Mouse (Mus musculus) midbrain, embryonic 11.5 days (tissue): ENCODE measurements at regions not wholly inside any gene's neighbourhood (a gene's known extent, or its start where the extent isn't known, plus 50 kb on each side); places are given as distances from the start of the nearest gene placed in this dataset.

Experiments used
- ATAC-seq: fragments of 200-750 bp; cut with Nextera tagmentation; 2 replicates; pipeline ENCODE4 v1.8.0; 2017; ENCODE audit warnings: moderate TSS enrichment, moderate library complexity; ENCODE audit not compliant: low FRiP score
- DNase-seq: peaks from one replicate; pipeline ENCODE4 v3.0.0; 2015; ENCODE audit warnings: low spot score; ENCODE audit errors: missing footprints
- H3K27ac ChIP-seq: fragments of 300-500 bp; sonication (generic); 2 replicates; pipeline ENCODE4 v1.5.1; 2014; ENCODE audit warnings: low read depth, low read length
- H3K27me3 ChIP-seq: fragments of 300-500 bp; sonication (generic); 2 replicates; pipeline ENCODE4 v1.6.1; 2014; ENCODE audit warnings: mild to moderate bottlenecking, low read length, moderate library complexity, mixed read lengths; ENCODE audit not compliant: control insufficient read depth, insufficient read depth
- H3K36me3 ChIP-seq: fragments of 300-500 bp; sonication (generic); 2 replicates; pipeline ENCODE4 v1.6.1; 2014; ENCODE audit warnings: mild to moderate bottlenecking, low read length, moderate library complexity, mixed read lengths; ENCODE audit not compliant: control insufficient read depth, insufficient read depth
- H3K4me1 ChIP-seq: fragments of 300-500 bp; sonication (generic); 2 replicates; pipeline ENCODE4 v1.6.1; 2014; ENCODE audit warnings: low read length; ENCODE audit not compliant: control insufficient read depth, insufficient read depth
- H3K4me2 ChIP-seq: fragments of 300-500 bp; sonication (generic); 2 replicates; pipeline ENCODE4 v1.6.1; 2014; ENCODE audit warnings: mild to moderate bottlenecking, moderate library complexity
- H3K4me3 ChIP-seq: fragments of 300-500 bp; sonication (generic); 2 replicates; pipeline ENCODE4 v1.5.1; 2014; ENCODE audit warnings: low read depth, low read length
- H3K9ac ChIP-seq: fragments of 300-500 bp; sonication (generic); 2 replicates; pipeline ENCODE4 v1.6.1; 2014; ENCODE audit warnings: low read length
- H3K9me3 ChIP-seq: fragments of 300-500 bp; sonication (generic); 2 replicates; pipeline ENCODE4 v1.6.1; 2016; ENCODE audit warnings: low read length; ENCODE audit not compliant: control insufficient read depth
- WGBS: fragments of 180-500 bp; shearing (Covaris S2); extraction: QIAGEN DNeasy Blood & Tissue Kit; methylation state at CpG from one replicate; pipeline ENCODE4 v1.1.7; 2014; 5-methylcytosine and 5-hydroxymethylcytosine counted together

- H3K27me3 ChIP-seq, result no peaks in the 10 kb centered on the region
- H3K9ac ChIP-seq, result no peak overlapping the region
- no peak overlapping the region for H3K4me3 ChIP-seq
- no peak overlapping the region for H3K4me2 ChIP-seq
- no peaks in the 10 kb centered on the region for H3K4me1 ChIP-seq
- WGBS, result 81% methylated on average over 4 of the region's 4 CpGs
- ATAC-seq, result no peak
- no peak overlapping the region for H3K27ac ChIP-seq
- no peak for DNase-seq
- no peaks in the 10 kb centered on the region for H3K9me3 ChIP-seq
- H3K36me3 ChIP-seq, result no peaks in the 10 kb centered on the region
Measured at GRCm38 (mm10) chr4:98238075-98238474, 145.0 kb downstream of the Tm2d1 start.

GRCm38 (mm10) chr4:98237475-98237874 is 145.6 kb downstream of the Tm2d1 start:
- DNase-seq, result peak; percentile 79
- ATAC-seq, result no peak
- Histone ChIP-seq H3K27ac (no peak overlapping the region), H3K9me3 (no peaks in the 10 kb centered on the region), H3K4me3 (no peak overlapping the region), H3K27me3 (no peaks in the 10 kb centered on the region), H3K4me1 (no peaks in the 10 kb centered on the region), H3K36me3 (no peaks in the 10 kb centered on the region), H3K9ac (no peak overlapping the region), H3K4me2 (no peak overlapping the region)
- WGBS, result 88% methylated on average over 9 of the region's 9 CpGs

GRCm38 (mm10) chr4:98236006-98236783 is 146.9 kb downstream of the Tm2d1 start:
- 69% methylated on average over 12 of the region's 12 CpGs for WGBS
- no peak overlapping the region for H3K27ac ChIP-seq
- H3K36me3 ChIP-seq, result no peaks in the 10 kb centered on the region
- H3K4me1 ChIP-seq, result no peaks in the 10 kb centered on the region
- no peak overlapping the region for H3K4me3 ChIP-seq
- ATAC-seq (no peak), DNase-seq (peak; percentile 79)
- no peak overlapping the region for H3K9ac ChIP-seq
- H3K4me2 ChIP-seq, result no peak overlapping the region
- H3K9me3 ChIP-seq, result no peaks in the 10 kb centered on the region
- no peaks in the 10 kb centered on the region for H3K27me3 ChIP-seq

GRCm38 (mm10) chr4:98228193-98228592 is 154.9 kb downstream of the Tm2d1 start:
- Histone ChIP-seq H3K9ac (no peak overlapping the region), H3K4me3 (no peak overlapping the region), H3K36me3 (no peaks in the 10 kb centered on the region), H3K4me1 (no peaks in the 10 kb centered on the region), H3K9me3 (no peaks in the 10 kb centered on the region), H3K27me3 (no peaks in the 10 kb centered on the region), H3K27ac (no peak overlapping the region), H3K4me2 (no peak overlapping the region)
- DNase-seq (peak; percentile 74), ATAC-seq (no peak)
- 95% methylated on average over 4 of the region's 4 CpGs for WGBS

GRCm38 (mm10) chr4:98224366-98224765 is 158.7 kb downstream of the Tm2d1 start:
- Histone ChIP-seq H3K4me1 (no peaks in the 10 kb centered on the region), H3K27ac (no peak overlapping the region), H3K36me3 (no peaks in the 10 kb centered on the region), H3K9ac (no peak overlapping the region), H3K4me3 (no peak overlapping the region), H3K4me2 (no peak overlapping the region), H3K9me3 (no peaks in the 10 kb centered on the region), H3K27me3 (no peaks in the 10 kb centered on the region)
- DNase-seq, result no peak
- 84% methylated on average over 7 of the region's 7 CpGs for WGBS
- ATAC-seq, result no peak

GRCm38 (mm10) chr4:98223429-98223828 is 159.7 kb downstream of the Tm2d1 start:
- 80% methylated on average over 8 of the region's 8 CpGs for WGBS

GRCm38 (mm10) chr4:98221566-98221965 is 161.5 kb downstream of the Tm2d1 start:
- Histone ChIP-seq H3K36me3 (no peaks in the 10 kb centered on the region), H3K4me2 (no peak overlapping the region), H3K4me3 (no peak overlapping the region), H3K4me1 (no peaks in the 10 kb centered on the region), H3K9ac (no peak overlapping the region), H3K9me3 (no peaks in the 10 kb centered on the region), H3K27me3 (no peaks in the 10 kb centered on the region), H3K27ac (no peak overlapping the region)
- DNase-seq (no peak), ATAC-seq (no peak)
- 85% methylated on average over 4 of the region's 4 CpGs for WGBS

More at GRCm38 (mm10) chr4:98223429-98223828, 159.7 kb downstream of the Tm2d1 start:
- no peaks in the 10 kb centered on the region for H3K27me3 ChIP-seq
- H3K4me2 ChIP-seq, result no peak overlapping the region
- no peak overlapping the region for H3K27ac ChIP-seq
- no peak overlapping the region for H3K4me3 ChIP-seq
- DNase-seq, result peak; percentile 88
- H3K4me1 ChIP-seq, result no peaks in the 10 kb centered on the region
- H3K36me3 ChIP-seq, result no peaks in the 10 kb centered on the region
- ATAC-seq, result no peak
- H3K9me3 ChIP-seq, result no peaks in the 10 kb centered on the region
- no peak overlapping the region for H3K9ac ChIP-seq

- Histone ChIP-seq H3K9me3 (no peaks in the 10 kb centered on the region), H3K27ac (no peak overlapping the region), H3K4me2 (no peak overlapping the region), H3K36me3 (no peaks in the 10 kb centered on the region), H3K9ac (no peak overlapping the region), H3K4me3 (no peak overlapping the region), H3K4me1 (no peaks in the 10 kb centered on the region), H3K27me3 (no peaks in the 10 kb centered on the region)
- no peak for ATAC-seq
- no peak for DNase-seq
- WGBS, result 93% methylated on average over 5 of the region's 5 CpGs
Measured at GRCm38 (mm10) chr4:98215218-98215617, 167.9 kb downstream of the Tm2d1 start.

- no peak overlapping the region for H3K9ac ChIP-seq
- WGBS, result 92% methylated on average over 8 of the region's 8 CpGs
- DNase-seq (no peak), ATAC-seq (no peak)
- no peaks in the 10 kb centered on the region for H3K36me3 ChIP-seq
- H3K4me1 ChIP-seq, result no peaks in the 10 kb centered on the region
- no peaks in the 10 kb centered on the region for H3K27me3 ChIP-seq
- H3K9me3 ChIP-seq, result no peaks in the 10 kb centered on the region
- H3K4me2 ChIP-seq, result no peak overlapping the region
- H3K27ac ChIP-seq, result no peak overlapping the region
- no peak overlapping the region for H3K4me3 ChIP-seq
Measured at GRCm38 (mm10) chr4:98207446-98207845, 175.7 kb downstream of the Tm2d1 start.
